Mouse (Mus musculus): ENCODE data around the gene Strada. TPM values are rescaled to one million over a fixed set of nuclear protein-coding genes. Genes with fewer than 3 reads are reported as not detected.

The Strada gene
- polyA plus RNA-seq, 1 experiment = 24.0 TPM

DNA sequence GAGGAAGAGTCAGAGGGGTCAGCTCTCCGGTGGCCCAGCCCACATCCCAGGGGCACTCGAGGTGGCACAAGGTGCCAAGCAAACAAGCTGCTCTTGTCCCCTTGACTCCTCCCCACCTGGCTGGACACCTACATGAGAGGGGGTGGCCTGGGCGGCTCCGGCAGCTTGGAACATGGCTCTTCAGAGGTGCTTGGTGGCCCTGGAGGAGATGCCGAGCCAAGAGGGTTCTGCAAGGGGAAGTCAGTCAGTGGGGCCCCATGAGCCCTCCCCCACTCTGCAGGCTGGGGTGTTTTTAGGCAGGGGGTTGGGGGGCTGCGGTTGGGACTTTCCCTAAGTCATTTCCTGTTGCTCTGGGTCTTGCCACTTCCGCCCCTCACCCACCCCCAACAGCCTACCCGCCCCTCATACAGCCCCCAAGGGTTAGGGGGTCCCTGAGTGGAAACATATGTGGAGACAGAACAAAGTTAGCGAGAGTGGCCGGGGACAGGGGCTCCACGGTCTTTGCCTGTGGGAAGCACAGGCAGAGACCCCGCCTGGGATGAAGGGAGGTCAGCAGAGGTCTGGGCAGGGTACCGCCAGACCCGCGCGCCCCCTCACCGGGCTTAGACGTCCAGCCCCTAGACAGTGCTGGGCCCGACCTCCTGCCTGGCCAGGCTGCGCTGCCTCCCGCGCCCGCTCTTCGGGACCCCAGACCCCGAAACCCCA, 42.6 kb downstream of the Strada start:
- peak overlapping the region; percentile 54 for H3K27ac ChIP-seq (ENCODE audit: insufficient read depth, low read length)
- no peaks in the 10 kb centered on the region for H3K4me1 ChIP-seq (ENCODE audit: control insufficient read depth, insufficient read depth, low read length)
- no peak for TF ChIP-seq CTCF (IDR thresholded peaks at IDR 0.05; ENCODE audit: borderline replicate concordance, insufficient read depth, low read length)
- no peak for TF ChIP-seq POLR2A (IDR thresholded peaks at IDR 0.05; ENCODE audit: low read depth, low read length)
- H3K4me3 ChIP-seq (ENCODE audit: insufficient read depth, low read length) = peak overlapping the region; percentile 54

DNA sequence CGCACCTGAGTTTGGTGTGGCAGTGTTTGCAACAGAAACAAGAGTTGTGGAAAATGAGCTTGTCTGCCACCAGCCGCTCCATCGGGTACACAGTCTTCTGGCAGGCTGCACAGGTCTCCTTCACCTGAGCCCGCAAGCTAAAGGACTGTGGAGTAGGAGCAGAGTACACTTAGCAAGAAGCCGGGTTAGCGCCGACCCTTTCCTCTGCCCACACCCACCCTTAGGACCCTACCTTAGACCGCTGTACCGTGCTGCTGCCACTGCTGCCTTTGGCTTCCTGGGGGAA, 43.1 kb downstream of the Strada start:
- Histone ChIP-seq H3K4me1 (ENCODE audit: control insufficient read depth, insufficient read depth, low read length) (no peaks in the 10 kb centered on the region), H3K27ac (ENCODE audit: insufficient read depth, low read length) (no peak overlapping the region), H3K4me3 (ENCODE audit: insufficient read depth, low read length) (peak overlapping the region; percentile 54)
- TF ChIP-seq POLR2A (IDR thresholded peaks at IDR 0.05; ENCODE audit: low read depth, low read length) = no peak
- no peak for TF ChIP-seq CTCF (IDR thresholded peaks at IDR 0.05; ENCODE audit: borderline replicate concordance, insufficient read depth, low read length)

DNA sequence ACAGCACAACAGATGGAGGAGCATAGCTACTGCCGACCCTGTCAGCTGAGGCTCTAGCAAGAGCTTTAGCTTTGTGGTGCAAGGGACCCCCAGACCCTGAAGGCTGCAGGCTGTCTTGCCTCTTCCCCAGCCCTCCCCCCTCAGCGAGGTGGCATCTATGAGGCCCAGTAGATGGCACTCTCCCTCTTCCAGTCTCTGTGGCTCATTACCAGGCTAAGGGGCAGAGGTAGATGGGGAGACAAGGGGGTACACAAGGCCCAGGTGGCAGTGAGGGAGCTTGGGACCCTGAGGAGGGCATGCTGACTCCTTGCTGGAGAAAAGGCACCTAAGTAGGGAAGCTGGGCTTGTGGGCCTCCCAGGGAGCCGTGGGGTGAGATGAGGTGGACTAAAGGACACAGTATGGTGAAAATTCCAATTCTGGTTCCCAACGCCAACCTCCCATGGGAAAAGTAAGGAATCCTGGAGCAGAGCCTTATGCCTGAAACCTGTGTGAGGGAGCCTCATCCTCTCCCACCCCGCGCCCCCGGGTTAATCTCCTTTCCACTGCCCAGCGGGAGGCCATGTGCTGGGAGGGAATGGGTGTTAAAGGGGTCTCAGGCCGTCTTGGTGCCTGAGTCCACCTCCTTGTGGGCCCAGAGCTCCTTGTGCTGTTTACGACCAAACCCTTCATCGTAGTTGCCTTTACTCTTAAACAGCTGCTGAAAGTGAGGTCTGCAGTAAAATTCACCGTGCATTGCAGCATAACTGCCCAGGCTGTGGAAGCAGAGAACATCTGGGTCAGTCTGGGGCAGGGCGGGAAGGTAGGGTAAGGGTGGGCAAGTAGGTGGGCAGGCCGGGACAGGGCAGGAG, 43.7 kb downstream of the Strada start:
- Histone ChIP-seq H3K4me3 (ENCODE audit: insufficient read depth, low read length) (peak overlapping the region; percentile 54), H3K4me1 (ENCODE audit: control insufficient read depth, insufficient read depth, low read length) (no peaks in the 10 kb centered on the region), H3K27ac (ENCODE audit: insufficient read depth, low read length) (no peak overlapping the region)
- TF ChIP-seq CTCF (IDR thresholded peaks at IDR 0.05; ENCODE audit: borderline replicate concordance, insufficient read depth, low read length) = peak; percentile 49; the same call in 1 of the 2 replicates
- no peak for TF ChIP-seq POLR2A (IDR thresholded peaks at IDR 0.05; ENCODE audit: low read depth, low read length)

- no peak overlapping the region for H3K4me3 ChIP-seq (ENCODE audit: insufficient read depth, low read length)
- H3K27ac ChIP-seq (ENCODE audit: insufficient read depth, low read length) = no peak overlapping the region
- H3K4me1 ChIP-seq (ENCODE audit: control insufficient read depth, insufficient read depth, low read length) = no peaks in the 10 kb centered on the region
- TF ChIP-seq POLR2A (IDR thresholded peaks at IDR 0.05; ENCODE audit: low read depth, low read length) (peak; percentile 7; the same call in 1 of the 2 replicates), CTCF (IDR thresholded peaks at IDR 0.05; ENCODE audit: borderline replicate concordance, insufficient read depth, low read length) (no peak)
These were observed 44.8 kb downstream of the Strada start for GRCm38 (mm10) chr11:106157154-106157553.

- Histone ChIP-seq H3K4me3 (ENCODE audit: insufficient read depth, low read length) (no peak overlapping the region), H3K4me1 (ENCODE audit: control insufficient read depth, insufficient read depth, low read length) (no peaks in the 10 kb centered on the region), H3K27ac (ENCODE audit: insufficient read depth, low read length) (no peak overlapping the region)
- TF ChIP-seq CTCF (IDR thresholded peaks at IDR 0.05; ENCODE audit: borderline replicate concordance, insufficient read depth, low read length) = no peak
- TF ChIP-seq POLR2A (IDR thresholded peaks at IDR 0.05; ENCODE audit: low read depth, low read length) = peak; percentile 33; the same call in 1 of the 2 replicates
These were observed 45.7 kb downstream of the Strada start for GRCm38 (mm10) chr11:106156257-106156656.

GRCm38 (mm10) chr11:106155761-106156160, 46.2 kb downstream of the Strada start:
- Histone ChIP-seq H3K27ac (ENCODE audit: insufficient read depth, low read length) (no peak overlapping the region), H3K4me1 (ENCODE audit: control insufficient read depth, insufficient read depth, low read length) (no peaks in the 10 kb centered on the region)
- no peak for TF ChIP-seq CTCF (IDR thresholded peaks at IDR 0.05; ENCODE audit: borderline replicate concordance, insufficient read depth, low read length)
- no peak for TF ChIP-seq POLR2A (IDR thresholded peaks at IDR 0.05; ENCODE audit: low read depth, low read length)

GRCm38 (mm10) chr11:106154770-106155169, 47.2 kb downstream of the Strada start:
- 0 out of 2 replicates have a peak, but pooled peaks have one; percentile 10 for TF ChIP-seq POLR2A (IDR thresholded peaks at IDR 0.05; ENCODE audit: low read depth, low read length)
- TF ChIP-seq CTCF (IDR thresholded peaks at IDR 0.05; ENCODE audit: borderline replicate concordance, insufficient read depth, low read length) = no peak
- Histone ChIP-seq H3K27ac (ENCODE audit: insufficient read depth, low read length) (no peak overlapping the region), H3K4me1 (ENCODE audit: control insufficient read depth, insufficient read depth, low read length) (no peaks in the 10 kb centered on the region), H3K4me3 (ENCODE audit: insufficient read depth, low read length) (no peak overlapping the region)

More at GRCm38 (mm10) chr11:106155761-106156160, 46.2 kb downstream of the Strada start:
- H3K4me3 ChIP-seq (ENCODE audit: insufficient read depth, low read length) = no peak overlapping the region

DNA sequence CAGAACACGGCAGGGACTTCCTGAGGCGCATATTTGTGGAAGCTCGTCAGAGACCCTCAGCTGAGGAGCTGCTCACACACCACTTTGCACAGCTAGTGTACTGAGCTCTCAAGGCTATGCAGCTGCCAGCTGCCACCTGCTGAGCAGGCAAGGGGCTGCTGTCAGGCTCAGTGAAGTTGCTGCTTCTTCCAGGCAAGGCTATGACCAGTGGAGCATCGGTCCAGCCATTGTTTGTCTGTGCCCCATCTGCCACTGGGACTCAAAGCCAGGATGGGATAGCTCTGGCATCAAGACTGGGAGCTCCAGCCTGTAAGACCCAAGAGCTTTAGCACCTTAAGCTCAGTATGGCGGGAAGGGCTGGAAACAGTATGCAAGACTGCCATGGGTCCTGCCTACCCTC, 47.9 kb downstream of the Strada start:
- no peak overlapping the region for H3K4me3 ChIP-seq (ENCODE audit: insufficient read depth, low read length)
- no peak for TF ChIP-seq POLR2A (IDR thresholded peaks at IDR 0.05; ENCODE audit: low read depth, low read length)
- TF ChIP-seq CTCF (IDR thresholded peaks at IDR 0.05; ENCODE audit: borderline replicate concordance, insufficient read depth, low read length) = no peak
- no peak overlapping the region for H3K27ac ChIP-seq (ENCODE audit: insufficient read depth, low read length)
- H3K4me1 ChIP-seq (ENCODE audit: control insufficient read depth, insufficient read depth, low read length) = no peaks in the 10 kb centered on the region

- TF ChIP-seq POLR2A (IDR thresholded peaks at IDR 0.05; ENCODE audit: low read depth, low read length) (no peak), CTCF (IDR thresholded peaks at IDR 0.05; ENCODE audit: borderline replicate concordance, insufficient read depth, low read length) (no peak)
- Histone ChIP-seq H3K27ac (ENCODE audit: insufficient read depth, low read length) (no peak overlapping the region), H3K4me3 (ENCODE audit: insufficient read depth, low read length) (no peak overlapping the region), H3K4me1 (ENCODE audit: control insufficient read depth, insufficient read depth, low read length) (no peaks in the 10 kb centered on the region)
These were observed 49.8 kb downstream of the Strada start for GRCm38 (mm10) chr11:106152132-106152531.

- H3K4me1 ChIP-seq (ENCODE audit: control insufficient read depth, insufficient read depth, low read length) = no peaks in the 10 kb centered on the region
- TF ChIP-seq POLR2A (IDR thresholded peaks at IDR 0.05; ENCODE audit: low read depth, low read length) (no peak), CTCF (IDR thresholded peaks at IDR 0.05; ENCODE audit: borderline replicate concordance, insufficient read depth, low read length) (no peak)
These were observed 50.7 kb downstream of the Strada start for GRCm38 (mm10) chr11:106151219-106151618.

More at GRCm38 (mm10) chr11:106151219-106151618, 50.7 kb downstream of the Strada start:
- Histone ChIP-seq H3K27ac (ENCODE audit: insufficient read depth, low read length) (no peak overlapping the region), H3K4me3 (ENCODE audit: insufficient read depth, low read length) (no peak overlapping the region)
